Mouse (Mus musculus) stomach, embryonic 16.5 days (tissue): Measurements from ENCODE around the gene Scube3. TPM values are rescaled to one million over a fixed set of nuclear protein-coding genes. Genes with fewer than 3 reads are reported as not detected.

Source experiments
- ATAC-seq: fragments of 200-750 bp; cut with Nextera tagmentation; 2 replicates; pipeline ENCODE4 v1.8.0; 2017; ENCODE audit warnings: moderate number of reproducible peaks, moderate TSS enrichment; ENCODE audit not compliant: insufficient read depth, low FRiP score
- H3K27ac ChIP-seq: fragments of 300-500 bp; sonication (generic); 2 replicates; pipeline ENCODE4 v1.5.1; 2014; ENCODE audit warnings: low read length
- H3K27me3 ChIP-seq: fragments of 300-500 bp; sonication (generic); 2 replicates; pipeline ENCODE4 v1.6.1; 2014; ENCODE audit warnings: low read length, control low read depth, mixed read lengths; ENCODE audit not compliant: control insufficient read depth, insufficient read depth
- H3K36me3 ChIP-seq: fragments of 300-500 bp; sonication (generic); 2 replicates; pipeline ENCODE4 v1.6.1; 2014; ENCODE audit warnings: low read length; ENCODE audit not compliant: control insufficient read depth, insufficient read depth
- H3K4me1 ChIP-seq: fragments of 300-500 bp; sonication (generic); 2 replicates; pipeline ENCODE4 v1.6.1; 2014; ENCODE audit warnings: low read length, control low read depth, mixed read lengths; ENCODE audit not compliant: control insufficient read depth, insufficient read depth
- H3K4me2 ChIP-seq: fragments of 300-500 bp; sonication (generic); 2 replicates; pipeline ENCODE4 v1.6.1; 2014; ENCODE audit warnings: low read depth, low read length, mixed read lengths
- H3K4me3 ChIP-seq: fragments of 300-500 bp; sonication (generic); replicated peaks from 2 replicates; pipeline ENCODE4 v1.5.1; 2014; ENCODE audit warnings: mild to moderate bottlenecking, low read length
- H3K9ac ChIP-seq: fragments of 300-500 bp; sonication (generic); 2 replicates; pipeline ENCODE4 v1.6.1; 2014; ENCODE audit warnings: low read length
- H3K9me3 ChIP-seq: fragments of 300-500 bp; sonication (generic); replicated peaks from 2 replicates; pipeline ENCODE4 v1.6.1; 2016; ENCODE audit warnings: low read length, control low read depth; ENCODE audit not compliant: control insufficient read depth
- WGBS: fragments of 180-500 bp; shearing (Covaris S2); extraction: QIAGEN DNeasy Blood & Tissue Kit; methylation state at CpG from one replicate; pipeline ENCODE4 v1.1.7; 2014; 5-methylcytosine and 5-hydroxymethylcytosine counted together
- polyA plus RNA-seq: library from polyadenylated mRNA; unstranded; fragments of >200 nt; fragmentation: Nextera tagmentation; extraction: Ambion mirVana; gene quantifications from 2 replicates; pipeline ENCODE4 v1.2.1, GENCODE M21; 2015

Gene Scube3
- polyA plus RNA-seq, 1 experiment from 2014 or later, result 1.3 TPM

GRCm38 (mm10) chr17:28104416-28104815 lies 37.5 kb upstream of the Scube3 start:
- Histone ChIP-seq H3K4me1 (no peaks in the 10 kb centered on the region), H3K27ac (no peak overlapping the region), H3K4me3 (no peak overlapping the region), H3K9ac (no peak overlapping the region), H3K9me3 (0 out of 2 replicates have a peak, but pooled peaks cover 3% of the 10 kb centered on the region), H3K4me2 (no peak overlapping the region), H3K36me3 (no peaks in the 10 kb centered on the region), H3K27me3 (no peaks in the 10 kb centered on the region)
- 72% methylated on average over 6 of the region's 6 CpGs for WGBS
- no peak for ATAC-seq

GRCm38 (mm10) chr17:28106352-28106751 lies 35.6 kb upstream of the Scube3 start:
- no peaks in the 10 kb centered on the region for H3K36me3 ChIP-seq
- no peak overlapping the region for H3K4me2 ChIP-seq
- no peak overlapping the region for H3K9ac ChIP-seq
- H3K27me3 ChIP-seq, result no peaks in the 10 kb centered on the region
- 77% methylated on average over 6 of the region's 6 CpGs for WGBS
- no peak for ATAC-seq
- no peak overlapping the region for H3K4me3 ChIP-seq
- no peaks in the 10 kb centered on the region for H3K9me3 ChIP-seq
- H3K4me1 ChIP-seq, result no peaks in the 10 kb centered on the region
- H3K27ac ChIP-seq, result no peak overlapping the region

- Histone ChIP-seq H3K4me1 (no peaks in the 10 kb centered on the region), H3K9ac (no peak overlapping the region), H3K27ac (no peak overlapping the region), H3K9me3 (no peaks in the 10 kb centered on the region), H3K36me3 (no peaks in the 10 kb centered on the region), H3K4me3 (no peak overlapping the region), H3K27me3 (no peaks in the 10 kb centered on the region), H3K4me2 (no peak overlapping the region)
- 28% methylated on average over 14 of the region's 14 CpGs for WGBS
- ATAC-seq, result no peak
These were observed 34.7 kb upstream of the Scube3 start for GRCm38 (mm10) chr17:28107275-28107674.

- Histone ChIP-seq H3K36me3 (no peaks in the 10 kb centered on the region), H3K9me3 (no peaks in the 10 kb centered on the region), H3K27me3 (no peaks in the 10 kb centered on the region), H3K4me1 (no peaks in the 10 kb centered on the region), H3K4me3 (no peak overlapping the region), H3K4me2 (no peak overlapping the region), H3K9ac (no peak overlapping the region), H3K27ac (no peak overlapping the region)
- ATAC-seq, result no peak
- 85% methylated on average over 8 of the region's 8 CpGs for WGBS
These were observed 29.7 kb upstream of the Scube3 start for GRCm38 (mm10) chr17:28112266-28112665.

GRCm38 (mm10) chr17:28116335-28116734 lies 25.6 kb upstream of the Scube3 start:
- H3K4me1 ChIP-seq, result no peaks in the 10 kb centered on the region
- ATAC-seq, result no peak
- H3K4me3 ChIP-seq, result no peak overlapping the region
- 88% methylated on average over 9 of the region's 9 CpGs for WGBS
- H3K9ac ChIP-seq, result no peak overlapping the region
- H3K9me3 ChIP-seq, result no peaks in the 10 kb centered on the region
- no peaks in the 10 kb centered on the region for H3K36me3 ChIP-seq
- H3K4me2 ChIP-seq, result no peak overlapping the region
- no peak overlapping the region for H3K27ac ChIP-seq
- no peaks in the 10 kb centered on the region for H3K27me3 ChIP-seq

GRCm38 (mm10) chr17:28117451-28118209 lies 24.3 kb upstream of the Scube3 start:
- H3K9ac ChIP-seq, result peak overlapping the region; percentile 40; the same call in 1 of the 2 replicates
- H3K36me3 ChIP-seq, result no peaks in the 10 kb centered on the region
- no peaks in the 10 kb centered on the region for H3K9me3 ChIP-seq
- H3K27ac ChIP-seq, result no peak overlapping the region
- H3K4me3 ChIP-seq, result no peak overlapping the region
- H3K4me2 ChIP-seq, result no peak overlapping the region
- WGBS, result 48% methylated on average over 19 of the region's 19 CpGs
- no peaks in the 10 kb centered on the region for H3K4me1 ChIP-seq
- H3K27me3 ChIP-seq, result no peaks in the 10 kb centered on the region
- no peak for ATAC-seq

- Histone ChIP-seq H3K4me2 (no peak overlapping the region), H3K9ac (no peak overlapping the region), H3K27me3 (no peaks in the 10 kb centered on the region), H3K4me1 (no peaks in the 10 kb centered on the region), H3K4me3 (no peak overlapping the region), H3K27ac (no peak overlapping the region), H3K36me3 (no peaks in the 10 kb centered on the region), H3K9me3 (no peaks in the 10 kb centered on the region)
- no peak for ATAC-seq
- WGBS, result 82% methylated on average over 5 of the region's 5 CpGs
These were observed 21.5 kb upstream of the Scube3 start for GRCm38 (mm10) chr17:28120460-28120859.

GRCm38 (mm10) chr17:28122949-28123348 lies 19.0 kb upstream of the Scube3 start:
- Histone ChIP-seq H3K27me3 (no peaks in the 10 kb centered on the region), H3K4me2 (no peak overlapping the region), H3K9ac (no peak overlapping the region), H3K27ac (no peak overlapping the region), H3K4me3 (no peak overlapping the region), H3K9me3 (no peaks in the 10 kb centered on the region), H3K36me3 (no peaks in the 10 kb centered on the region), H3K4me1 (no peaks in the 10 kb centered on the region)
- 64% methylated on average over 13 of the region's 13 CpGs for WGBS
- ATAC-seq, result no peak

- H3K27ac ChIP-seq, result no peak overlapping the region
- no peaks in the 10 kb centered on the region for H3K4me1 ChIP-seq
- no peaks in the 10 kb centered on the region for H3K27me3 ChIP-seq
- no peaks in the 10 kb centered on the region for H3K9me3 ChIP-seq
- no peak overlapping the region for H3K9ac ChIP-seq
- H3K36me3 ChIP-seq, result no peaks in the 10 kb centered on the region
- 66% methylated on average over 7 of the region's 7 CpGs for WGBS
- H3K4me2 ChIP-seq, result no peak overlapping the region
- ATAC-seq, result no peak; the same call in 1 of the 2 replicates
- H3K4me3 ChIP-seq, result no peak overlapping the region
These were observed 18.3 kb upstream of the Scube3 start for GRCm38 (mm10) chr17:28123627-28124026.
